Comparison of ENCODE assay signal across 17 mouse cellular contexts in the genomic region with DNA sequence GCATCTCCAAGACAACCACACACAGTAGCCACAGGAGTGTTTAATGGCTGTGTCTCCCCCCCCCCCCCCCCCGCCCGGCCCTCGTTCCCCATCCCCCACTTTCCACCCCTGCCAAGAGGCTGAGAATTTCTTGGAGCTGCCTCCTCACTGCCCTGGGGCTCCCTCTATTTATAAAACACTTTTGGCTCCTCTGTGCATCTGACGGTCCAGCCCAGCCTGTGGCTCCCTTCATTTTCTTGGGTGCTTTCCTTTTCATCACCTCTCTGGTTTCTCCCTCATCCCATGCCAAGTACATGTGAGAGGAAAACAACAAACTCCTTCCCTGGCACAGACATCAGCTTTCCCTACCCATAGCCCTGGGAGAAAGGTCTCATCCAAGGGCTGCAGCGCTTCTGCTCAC.
DNase-seq lines count a peak whose midpoint lies in the region; ATAC-seq and TF ChIP-seq lines count a peak whose summit lies in the region.
"Had no signal": no experiment of that assay in that cellular context is flagged by ENCODE, and none has a peak within 500 bp of the region (broad histone marks: within the 10 kb centered on the region; RNA-seq: fewer than 3 reads in every experiment).

No protein-coding gene starts in this region.

- TF ChIP-seq CTCF in gastrocnemius, adult 2 months (IDR thresholded peaks at IDR 0.05) = no peak

- H3K4me3 ChIP-seq in forebrain, embryonic 15.5 days = no peak overlapping the region
- no peak overlapping the region for H3K4me3 ChIP-seq in forebrain, embryonic 10.5 days
- no peak overlapping the region for H3K4me3 ChIP-seq in kidney, embryonic 16.5 days (ENCODE audit: low read length)
- H3K4me3 ChIP-seq in gastrocnemius, adult 2 months = no peak overlapping the region
- H3K4me3 ChIP-seq: midbrain, embryonic 12.5 days; stomach, embryonic 15.5 days had no signal

- no peak for DNase-seq in forebrain, embryonic 10.5 days (ENCODE audit: extremely low spot score, low spot score)
- peak; percentile 5 for DNase-seq in kidney, adult 9 months
- DNase-seq in gastrocnemius, adult 2 months = peak; percentile 74
- DNase-seq in heart, postnatal 10 days = peak; percentile 30 to 32
- DNase-seq in layer of hippocampus, adult 9-11 months = no peak
- DNase-seq in T-cell, adult 2 months (ENCODE audit: low spot score) = no peak
- DNase-seq: adrenal gland, postnatal 14 days; cerebellum, adult 8-10 months; forebrain, postnatal 0 days; kidney, adult 8-10 months; layer of hippocampus, postnatal 36 days; lung, adult 2 months; thymus, adult 2 months had no signal

- H3K27me3 ChIP-seq in forebrain, embryonic 15.5 days = no peaks in the 10 kb centered on the region
- H3K27me3 ChIP-seq in forebrain, embryonic 10.5 days (ENCODE audit: poor library complexity, severe bottlenecking) = no peaks in the 10 kb centered on the region
- H3K27me3 ChIP-seq in kidney, embryonic 16.5 days (ENCODE audit: insufficient read depth, low read length) = no peaks in the 10 kb centered on the region
- H3K27me3 ChIP-seq: midbrain, embryonic 12.5 days; stomach, embryonic 15.5 days had no signal

- 67% methylated on average over 2 of the region's 5 CpGs for WGBS in forebrain, embryonic 15.5 days
- 84% methylated on average over 3 of the region's 5 CpGs for WGBS in forebrain, embryonic 10.5 days
- 70% methylated on average over 3 of the region's 5 CpGs for WGBS in kidney, embryonic 16.5 days

- 0 out of 2 replicates have a peak, but pooled peaks cover 3% of the 10 kb centered on the region for H3K4me1 ChIP-seq in forebrain, embryonic 15.5 days
- peaks cover 5% of the 10 kb centered on the region; the same call in 1 of the 2 replicates for H3K4me1 ChIP-seq in forebrain, embryonic 10.5 days
- no peaks in the 10 kb centered on the region for H3K4me1 ChIP-seq in kidney, embryonic 16.5 days (ENCODE audit: insufficient read depth, low read length)
- H3K4me1 ChIP-seq: midbrain, embryonic 12.5 days; stomach, embryonic 15.5 days had no signal

- no peaks in the 10 kb centered on the region for H3K9me3 ChIP-seq in forebrain, embryonic 15.5 days
- no peaks in the 10 kb centered on the region for H3K9me3 ChIP-seq in forebrain, embryonic 10.5 days
- H3K9me3 ChIP-seq in kidney, embryonic 16.5 days (ENCODE audit: low read length) = no peaks in the 10 kb centered on the region
- H3K9me3 ChIP-seq: midbrain, embryonic 12.5 days; stomach, embryonic 15.5 days had no signal

- H3K27ac ChIP-seq in forebrain, embryonic 15.5 days (replicated peaks) = no peak overlapping the region
- H3K27ac ChIP-seq in forebrain, embryonic 10.5 days = no peak overlapping the region
- no peak overlapping the region for H3K27ac ChIP-seq in kidney, embryonic 16.5 days (ENCODE audit: low read length)
- peak overlapping the region; percentile 78 for H3K27ac ChIP-seq in gastrocnemius, adult 2 months
- H3K27ac ChIP-seq: midbrain, embryonic 12.5 days; stomach, embryonic 15.5 days had no signal

- no peak overlapping the region for H3K9ac ChIP-seq in forebrain, embryonic 15.5 days (replicated peaks)
- no peak overlapping the region for H3K9ac ChIP-seq in kidney, embryonic 16.5 days (replicated peaks; ENCODE audit: low read length)
- H3K9ac ChIP-seq: forebrain, postnatal 0 days; midbrain, embryonic 12.5 days; stomach, embryonic 15.5 days had no signal

- intact Hi-C loops in gastrocnemius, adult 2 months (cut with DNase I) = no loop called here
- intact Hi-C loops in heart, postnatal 10 days (cut with DNase I) = no loop called here

- ATAC-seq in forebrain, embryonic 15.5 days (replicated peaks) = peak; percentile 51
- no peak for ATAC-seq in kidney, embryonic 16.5 days (ENCODE audit: low FRiP score, low TSS enrichment)
- ATAC-seq: forebrain, postnatal 0 days had no signal

- H3K36me3 ChIP-seq in forebrain, embryonic 15.5 days = no peaks in the 10 kb centered on the region
- no peaks in the 10 kb centered on the region for H3K36me3 ChIP-seq in forebrain, embryonic 10.5 days (replicated peaks)
- H3K36me3 ChIP-seq in kidney, embryonic 16.5 days (ENCODE audit: insufficient read depth, low read length) = no peaks in the 10 kb centered on the region
- H3K36me3 ChIP-seq: midbrain, embryonic 12.5 days; stomach, embryonic 15.5 days had no signal

- H3K4me2 ChIP-seq in forebrain, embryonic 15.5 days (replicated peaks) = no peak overlapping the region
- no peak overlapping the region for H3K4me2 ChIP-seq in kidney, embryonic 16.5 days (replicated peaks; ENCODE audit: low read depth, low read length)
- H3K4me2 ChIP-seq: midbrain, embryonic 12.5 days; stomach, embryonic 15.5 days had no signal

Comparison
In these comparisons a context has a peak if more than half of its experiments do, and no peak if none do; other contexts are left out.
1. DNase-seq: peak in kidney, adult 9 months (single experiment), gastrocnemius, adult 2 months (single experiment) and heart, postnatal 10 days (2 of 2); none in forebrain, embryonic 10.5 days (single experiment), layer of hippocampus, adult 9-11 months (single experiment) and T-cell, adult 2 months (single experiment).